Mouse (Mus musculus) c-Kit-negative CD71-positive TER-119-positive erythroid progenitor cells, embryonic 14.5 days (primary cell): ENCODE results near the gene Actl11.
A peak's percentile ranks its signal among the peaks of the same experiment; 100 is the strongest.

Source experiments
- DNase-seq: peaks from one replicate; pipeline ENCODE4 v3.0.0-alpha.2; 2013; ENCODE audit warnings: low read depth, low spot score

Actl11 gene

DNA sequence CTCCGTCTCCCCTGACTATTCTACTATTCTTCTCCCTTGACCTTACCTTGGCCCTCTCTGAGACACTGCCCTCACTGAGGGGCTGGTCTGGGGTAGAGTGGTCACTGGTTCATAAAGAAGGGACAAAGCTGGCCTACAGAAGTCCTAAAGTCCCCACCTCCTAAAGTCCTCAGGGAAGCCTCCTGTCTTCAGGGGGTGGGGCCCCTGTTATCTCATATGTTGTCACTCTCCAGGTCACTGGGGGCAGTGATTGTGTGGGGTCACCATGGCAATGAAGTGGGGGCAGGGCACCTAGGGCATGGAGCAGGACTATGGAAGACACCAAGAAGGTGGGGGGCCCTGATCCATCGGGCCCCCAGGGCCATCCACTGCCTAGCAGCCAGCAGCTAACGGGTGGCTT lies at the start of gene Actl11:
Gene Actl11, plus strand, starts transcription at position 301 of the 400 bp plus-strand sequence.
- no peak for DNase-seq

DNA sequence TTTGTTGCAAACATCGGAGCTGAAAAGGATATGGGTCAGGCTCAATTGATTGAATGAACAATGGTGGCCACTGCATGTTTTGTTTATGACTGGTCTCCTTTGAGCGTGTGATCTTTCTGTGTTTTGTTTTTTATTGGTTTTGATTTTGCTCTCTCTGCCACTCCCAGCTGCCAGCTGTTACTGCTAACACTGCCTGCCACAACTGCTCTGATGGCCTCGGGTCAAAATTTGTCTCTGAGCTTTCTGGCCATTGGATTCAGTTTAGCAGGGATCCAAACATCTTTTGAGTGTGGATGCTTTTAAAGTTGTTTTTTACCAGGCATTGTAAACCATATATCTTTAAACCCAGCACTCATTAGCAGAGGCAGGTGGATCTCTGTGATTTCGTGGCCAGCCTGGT lies 47.9 kb upstream of the Actl11 start:
- DNase-seq = no peak

GRCm38 (mm10) chr9:107887804-107888266 lies 40.4 kb upstream of the Actl11 start, which contains the start of gene Mon1a:
Gene Mon1a, plus strand, starts transcription at chr9:107888151.
- DNase-seq = peak; percentile 58

DNA sequence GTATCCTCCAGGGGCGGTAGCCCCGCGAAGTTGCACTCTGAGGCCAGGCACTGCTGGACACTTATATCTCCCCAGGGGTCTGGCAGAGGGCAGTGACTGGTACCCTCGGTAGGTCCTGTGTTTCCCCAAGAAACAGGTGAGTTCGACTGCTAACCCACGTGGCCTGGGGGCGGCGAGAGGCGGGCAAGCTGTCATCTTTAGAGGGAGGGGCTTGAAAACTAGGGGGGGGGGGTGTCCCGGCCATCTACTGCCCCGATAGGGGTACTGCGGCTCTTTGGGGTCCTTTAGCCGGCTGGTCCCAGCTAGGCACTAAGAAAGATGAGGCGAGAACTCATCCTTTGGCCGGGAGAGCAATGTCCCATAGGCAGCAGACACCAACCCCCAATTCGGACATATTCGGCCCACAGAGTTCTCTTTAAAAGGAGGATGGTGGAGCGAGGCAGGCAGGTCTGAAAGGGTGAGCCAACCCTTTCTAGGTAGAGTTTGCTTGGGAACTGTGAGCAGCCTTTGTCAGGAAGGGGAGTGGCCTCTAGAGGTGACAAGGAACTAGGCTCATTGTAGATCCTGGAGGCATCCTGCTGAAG lies 39.9 kb upstream of the Actl11 start:
- DNase-seq = no peak

DNA sequence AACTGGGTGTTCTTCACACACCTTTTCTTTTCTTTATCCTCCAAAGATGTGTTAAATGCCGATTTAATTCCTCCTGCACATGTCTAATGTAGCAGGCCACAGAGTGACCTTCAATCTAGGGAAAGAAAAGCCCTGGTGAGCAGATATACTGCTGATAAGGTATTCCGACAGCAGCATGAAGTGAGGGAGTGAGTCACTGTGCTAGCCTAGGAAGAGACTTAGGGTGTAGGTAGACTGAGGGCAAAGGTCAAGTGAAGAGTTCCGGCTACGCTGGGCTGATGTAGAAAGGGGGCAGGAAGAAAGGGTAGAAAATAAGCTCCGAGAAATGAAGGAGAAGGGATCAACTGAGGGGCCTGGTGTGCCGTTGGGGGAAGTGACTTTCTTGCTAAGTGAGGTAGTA lies 38.0 kb upstream of the Actl11 start:
- no peak for DNase-seq

GRCm38 (mm10) chr9:107891023-107891422 lies 37.2 kb upstream of the Actl11 start:
- no peak for DNase-seq

DNA sequence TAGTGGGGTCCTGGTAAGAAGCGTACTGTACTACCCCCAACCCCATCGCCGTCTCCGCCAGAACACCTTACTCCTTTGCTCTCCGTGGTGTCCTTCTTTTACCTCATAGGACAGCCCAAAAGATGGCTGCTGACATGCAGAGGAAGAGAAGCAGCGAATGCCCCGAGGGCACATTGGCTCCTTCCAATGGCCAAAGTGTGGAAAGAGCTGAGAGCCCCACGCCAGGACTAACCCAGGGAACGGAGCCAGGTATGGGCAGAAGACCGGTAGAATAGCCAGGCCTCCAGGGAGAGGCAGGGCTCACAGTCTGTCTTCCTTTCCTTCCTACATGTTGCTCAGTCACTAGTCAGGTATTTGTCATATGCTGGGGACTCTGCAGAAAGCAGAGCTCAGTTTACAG lies 29.7 kb upstream of the Actl11 start:
- no peak for DNase-seq

DNA sequence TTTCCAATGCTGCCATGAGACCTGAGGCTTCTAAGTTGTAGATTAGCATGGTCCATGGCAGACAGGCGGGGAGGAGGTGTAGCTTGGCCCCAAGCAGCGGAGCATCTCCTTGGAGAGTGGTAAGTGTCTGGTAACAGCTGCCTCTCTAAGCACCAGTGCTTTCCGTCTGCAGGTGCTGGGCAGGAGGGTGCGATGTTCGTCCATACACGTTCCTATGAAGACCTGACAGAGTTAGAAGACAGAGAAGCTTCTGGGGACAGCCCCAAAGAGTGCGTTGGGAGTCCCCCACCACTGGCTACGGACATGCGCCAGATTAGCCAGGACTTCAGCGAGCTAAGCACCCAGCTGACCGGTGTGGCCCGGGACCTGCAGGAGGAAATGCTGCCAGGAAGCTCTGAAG lies 28.4 kb upstream of the Actl11 start:
- DNase-seq = no peak

DNA sequence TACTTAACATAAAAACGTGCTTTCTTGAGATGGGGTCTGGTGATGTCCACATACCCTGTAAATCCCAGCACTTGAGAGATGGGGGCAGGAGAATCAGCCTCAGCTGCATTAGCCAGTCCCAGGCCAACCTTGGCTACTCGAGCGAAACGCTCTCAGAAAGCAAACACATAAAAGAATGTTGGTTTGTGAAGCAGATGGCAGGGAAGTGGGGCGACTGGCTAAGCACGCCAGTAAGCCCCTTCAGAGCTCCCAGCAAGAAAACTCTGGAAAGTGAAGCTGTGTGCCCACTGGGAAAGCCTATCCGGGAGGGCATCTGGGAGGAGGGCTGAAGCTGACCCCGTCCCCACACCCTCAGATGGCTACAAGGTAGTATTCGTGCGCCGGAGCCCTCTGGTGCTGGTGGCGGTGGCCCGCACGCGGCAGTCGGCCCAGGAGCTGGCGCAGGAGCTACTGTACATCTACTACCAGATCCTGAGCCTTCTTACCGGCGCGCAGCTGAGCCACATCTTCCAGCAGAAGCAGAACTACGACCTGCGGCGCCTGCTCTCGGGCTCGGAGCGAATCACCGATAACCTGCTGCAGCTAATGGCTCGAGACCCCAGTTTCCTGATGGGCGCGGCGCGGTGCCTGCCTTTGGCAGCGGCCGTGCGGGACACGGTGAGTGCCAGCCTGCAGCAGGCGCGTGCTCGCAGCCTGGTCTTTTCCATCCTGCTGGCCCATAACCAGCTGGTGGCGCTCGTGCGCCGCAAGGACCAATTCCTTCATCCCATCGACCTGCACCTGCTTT lies 27.2 kb upstream of the Actl11 start:
- DNase-seq = no peak

DNA sequence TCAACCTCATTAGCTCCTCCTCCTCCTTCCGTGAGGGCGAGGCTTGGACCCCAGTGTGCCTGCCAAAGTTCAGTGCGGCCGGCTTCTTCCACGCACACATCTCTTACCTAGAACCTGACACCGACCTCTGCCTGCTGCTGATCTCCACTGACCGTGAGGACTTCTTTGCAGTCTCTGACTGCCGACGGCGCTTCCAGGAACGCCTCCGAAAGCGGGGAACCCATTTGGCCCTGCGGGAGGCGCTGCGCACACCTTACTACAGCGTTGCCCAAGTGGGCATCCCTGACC lies 26.7 kb upstream of the Actl11 start:
- no peak for DNase-seq

- DNase-seq = peak; percentile 72
These were observed 23.5 kb upstream of the Actl11 start for GRCm38 (mm10) chr9:107904726-107905125.

GRCm38 (mm10) chr9:107906252-107906966 lies 21.9 kb upstream of the Actl11 start, which contains the start of gene Mst1r:
Gene Mst1r, plus strand, starts transcription at chr9:107906873.
- no peak for DNase-seq

GRCm38 (mm10) chr9:107906967-107907800 lies 21.1 kb upstream of the Actl11 start:
- DNase-seq = no peak

DNA sequence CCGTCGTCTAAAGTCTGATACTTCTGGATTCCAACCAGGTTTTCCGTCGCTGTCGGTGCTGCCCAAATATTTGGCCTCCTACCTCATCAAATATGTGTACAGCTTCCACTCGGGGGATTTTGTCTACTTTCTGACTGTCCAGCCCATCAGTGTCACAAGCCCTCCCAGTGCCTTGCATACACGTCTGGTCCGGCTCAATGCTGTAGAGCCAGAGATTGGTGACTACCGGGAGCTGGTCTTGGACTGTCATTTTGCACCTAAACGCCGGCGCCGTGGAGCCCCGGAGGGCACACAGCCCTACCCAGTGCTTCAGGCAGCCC lies 20.5 kb upstream of the Actl11 start:
- no peak for DNase-seq

- no peak for DNase-seq
These were observed 19.7 kb upstream of the Actl11 start for GRCm38 (mm10) chr9:107908410-107909158.

- DNase-seq = no peak
These were observed 18.1 kb upstream of the Actl11 start for GRCm38 (mm10) chr9:107910025-107910769.

DNA sequence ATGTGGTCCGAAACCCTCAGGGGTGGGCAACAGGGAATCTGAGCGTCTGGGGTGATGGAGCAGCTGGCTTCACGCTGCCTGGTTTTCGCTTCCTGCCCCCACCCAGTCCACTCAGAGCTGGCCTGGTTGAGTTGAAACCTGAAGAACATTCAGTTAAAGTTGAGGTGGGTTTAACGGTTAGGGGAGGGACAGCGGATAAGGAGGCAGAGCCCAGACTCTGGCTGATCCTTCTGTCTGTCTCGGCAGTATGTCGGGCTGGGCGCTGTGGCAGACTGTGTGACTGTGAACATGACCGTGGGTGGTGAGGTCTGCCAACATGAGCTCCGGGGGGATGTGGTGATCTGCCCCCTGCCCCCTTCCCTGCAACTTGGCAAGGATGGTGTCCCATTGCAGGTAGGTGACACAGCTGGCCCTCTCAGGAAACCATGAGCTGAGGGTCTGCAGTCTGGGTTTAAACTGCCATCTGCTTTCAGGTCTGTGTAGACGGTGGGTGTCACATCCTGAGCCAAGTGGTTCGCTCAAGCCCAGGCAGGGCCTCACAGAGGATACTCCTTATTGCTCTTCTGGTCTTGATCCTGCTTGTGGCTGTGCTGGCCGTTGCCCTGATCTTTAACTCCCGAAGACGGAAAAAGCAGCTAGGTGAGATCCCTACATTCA lies 13.4 kb upstream of the Actl11 start:
- no peak for DNase-seq

- DNase-seq = no peak
These were observed 10.2 kb upstream of the Actl11 start for GRCm38 (mm10) chr9:107917895-107918608.

GRCm38 (mm10) chr9:107918884-107919283 lies 9.4 kb upstream of the Actl11 start:
- DNase-seq = no peak
